Mouse (Mus musculus) intestine, embryonic 14.5 days (tissue): ENCODE data around the gene Adam17. TPM values are rescaled to one million over a fixed set of nuclear protein-coding genes. Genes with fewer than 3 reads are reported as not detected.

ENCODE experiments used
- polyA plus RNA-seq: library from polyadenylated mRNA; unstranded; fragments of >200 nt; fragmentation: Nextera tagmentation; extraction: Ambion mirVana; gene quantifications from 2 replicates; pipeline ENCODE4 v1.2.1, GENCODE M21; 2014

The Adam17 gene
- polyA plus RNA-seq, 1 experiment from 2014 or later = 33.3 TPM

Other genes starting within 250 kb of the Adam17 start
- gene Cpsf3, start 88.2 kb downstream of the Adam17 start, polyA plus RNA-seq = 121 and 122 TPM in 2 replicates
- gene Itgb1bp1, start 87.3 kb downstream of the Adam17 start, polyA plus RNA-seq = 48.7 and 50.5 TPM in 2 replicates
- gene Iah1, start 57.2 kb downstream of the Adam17 start, polyA plus RNA-seq = 48.4 and 51.7 TPM in 2 replicates
- gene Ywhaq, start 44.0 kb upstream of the Adam17 start, polyA plus RNA-seq = 715 and 798 TPM in 2 replicates